25 mouse cellular contexts compared by ENCODE assay signal in genomic region chr7:137750741-137751140, GRCm38 (mm10).
"Had no signal": no experiment of that assay in that cellular context is flagged by ENCODE, and none has a peak within 500 bp of the region (broad histone marks: within the 10 kb centered on the region; RNA-seq: fewer than 3 reads in every experiment).

No protein-coding gene starts in this region.

- H3K36me3 ChIP-seq: limb, embryonic 10.5 days; limb, embryonic 13.5 days; liver, embryonic 12.5 days; liver, embryonic 15.5 days; midbrain, embryonic 10.5 days; midbrain, embryonic 13.5 days; neural tube, embryonic 13.5 days; stomach, embryonic 15.5 days had no signal

- DNase-seq: kidney, adult 2 months; kidney, postnatal 14 days; layer of hippocampus, adult 9-11 months; liver; lung, adult 18-20 months; retina, postnatal 1 day; right cerebral cortex, postnatal 25 days; spleen, adult 18-20 months; thymus, adult 2 months; thymus, postnatal 14 days; thymus, postnatal 4 days had no signal

- H3K9ac ChIP-seq: limb, embryonic 13.5 days; liver, embryonic 12.5 days; liver, embryonic 15.5 days; midbrain, embryonic 13.5 days; neural tube, embryonic 13.5 days; stomach, embryonic 15.5 days had no signal

- H3K4me2 ChIP-seq: limb, embryonic 13.5 days; liver, embryonic 12.5 days; liver, embryonic 15.5 days; midbrain, embryonic 13.5 days; neural tube, embryonic 13.5 days; stomach, embryonic 15.5 days had no signal

- H3K4me1 ChIP-seq: limb, embryonic 13.5 days; liver, embryonic 12.5 days; liver, embryonic 15.5 days; megakaryocyte, embryonic 14.5 days; midbrain, embryonic 13.5 days; neural tube, embryonic 13.5 days; stomach, embryonic 15.5 days had no signal

- H3K9me3 ChIP-seq: limb, embryonic 10.5 days; limb, embryonic 13.5 days; liver, embryonic 12.5 days; liver, embryonic 15.5 days; midbrain, embryonic 10.5 days; midbrain, embryonic 13.5 days; neural tube, embryonic 13.5 days; stomach, embryonic 15.5 days had no signal

- ATAC-seq: hindbrain, postnatal 0 days; inflammation-experienced regulatory T-cells, adult 6 months; liver, embryonic 12.5 days; midbrain, embryonic 13.5 days; midbrain, embryonic 16.5 days had no signal

- H3K27ac ChIP-seq: hindbrain, postnatal 0 days; layer of hippocampus, adult 2 months; limb, embryonic 10.5 days; limb, embryonic 13.5 days; liver, embryonic 12.5 days; liver, embryonic 15.5 days; midbrain, embryonic 10.5 days; midbrain, embryonic 13.5 days; neural tube, embryonic 13.5 days; stomach, embryonic 15.5 days had no signal

- H3K27me3 ChIP-seq: limb, embryonic 13.5 days; liver, embryonic 12.5 days; liver, embryonic 15.5 days; megakaryocyte, embryonic 14.5 days; midbrain, embryonic 13.5 days; neural tube, embryonic 13.5 days; stomach, embryonic 15.5 days had no signal

- H3K4me3 ChIP-seq: layer of hippocampus, adult 2 months; limb, embryonic 10.5 days; limb, embryonic 13.5 days; liver, embryonic 12.5 days; liver, embryonic 15.5 days; megakaryocyte, embryonic 14.5 days; midbrain, embryonic 10.5 days; midbrain, embryonic 13.5 days; myocyte; neural tube, embryonic 13.5 days; stomach, embryonic 15.5 days had no signal
